Mouse (Mus musculus) liver, embryonic 14.5 days (tissue): ENCODE measurements around the gene Trnau1ap.

Source experiments
- CTCF ChIP-seq: IDR thresholded peaks from 2 replicates; pipeline ENCODE4 v1.5.1; 2016; ENCODE audit warnings: antibody characterized with exemption, low read depth, control low read depth
- EP300 ChIP-seq: IDR thresholded peaks from 2 replicates; pipeline ENCODE4 v1.6.1; 2016; ENCODE audit warnings: antibody characterized with exemption, low read depth

- peak; percentile 27; the same call in 1 of the 2 replicates for TF ChIP-seq CTCF
- no peak for TF ChIP-seq EP300
These were observed 33.5 kb downstream of the Trnau1ap start for GRCm38 (mm10) chr4:132295696-132296390.
